Mouse (Mus musculus): Measurements from ENCODE around the gene Fdxr.

GRCm38 (mm10) chr11:115285282-115285681 is 8.4 kb upstream of the Fdxr start:
- TF ChIP-seq CTCF (IDR thresholded peaks at IDR 0.05; ENCODE audit: borderline replicate concordance, control insufficient read depth, extremely low read depth, insufficient read depth, low read length, poor library complexity) (no peak), POLR2A (IDR thresholded peaks at IDR 0.05; ENCODE audit: control insufficient read depth, extremely low read depth, insufficient read depth, low read length, poor library complexity) (no peak)
